Mouse (Mus musculus) CH12.LX (cell line): Measurements from ENCODE around the gene Arhgef40. TPM values are rescaled to one million over a fixed set of nuclear protein-coding genes. Genes with fewer than 3 reads are reported as not detected.

Experiments
- DNase-seq: peaks from one replicate; pipeline ENCODE4 v3.0.0-alpha.2; 2013; ENCODE audit errors: extremely low read depth
- H3K27ac ChIP-seq: 2 replicates; pipeline ENCODE4 v1.5.1; 2012; ENCODE audit warnings: low read depth, mild to moderate bottlenecking, control low read depth, moderate library complexity; ENCODE audit not compliant: insufficient read depth
- H3K27me3 ChIP-seq: replicated peaks from 2 replicates; pipeline ENCODE3; 2012; ENCODE audit warnings: inconsistent platforms
- H3K36me3 ChIP-seq, 2 experiments: replicated peaks in 1 of 2; 2 replicates each; pipeline versions ENCODE3 to v1.6.1; 2012; ENCODE audit warnings: inconsistent platforms in 1 of 2, low read length in 1 of 2, mild to moderate bottlenecking in 1 of 2, mixed read lengths in 1 of 2, moderate library complexity in 1 of 2; ENCODE audit not compliant: control insufficient read depth in 1 of 2, insufficient read depth in 1 of 2
- H3K4me1 ChIP-seq, 2 experiments: 2 replicates each; pipeline ENCODE4 v1.6.1; 2012; ENCODE audit warnings: inconsistent platforms in 1 of 2, moderate library complexity in 1 of 2; ENCODE audit not compliant: insufficient read depth in 2 of 2, control insufficient read depth in 1 of 2
- H3K4me2 ChIP-seq: 2 replicates; pipeline ENCODE4 v1.6.1; 2012; ENCODE audit warnings: low read depth, mild to moderate bottlenecking, control low read depth; ENCODE audit not compliant: poor library complexity, insufficient read depth, severe bottlenecking
- H3K4me3 ChIP-seq, 3 experiments: fragments of 150-350 bp in 1 of 3; sonication (generic) in 1 of 3; replicated peaks in 1 of 3; 2 replicates each; pipeline versions ENCODE3 to v1.5.1; 2011 to 2012; ENCODE audit warnings: low read depth in 2 of 3, low read length in 2 of 3, mild to moderate bottlenecking in 2 of 3, moderate library complexity in 2 of 3, control low read depth in 1 of 3, improper control_type of control experiment in 1 of 3, inconsistent platforms in 1 of 3, mixed read lengths in 1 of 3; ENCODE audit not compliant: poor library complexity in 1 of 3
- H3K79me2 ChIP-seq: replicated peaks from 2 replicates; pipeline ENCODE4 v1.6.1; 2012; ENCODE audit warnings: mild to moderate bottlenecking, moderate library complexity; ENCODE audit not compliant: control insufficient read depth, poor library complexity, insufficient read depth, severe bottlenecking; ENCODE audit errors: extremely low read depth
- H3K9ac ChIP-seq: 2 replicates; pipeline ENCODE4 v1.6.1; 2012; ENCODE audit warnings: low read depth, mild to moderate bottlenecking, control low read depth, moderate library complexity; ENCODE audit not compliant: insufficient read depth
- H3K9me3 ChIP-seq: replicated peaks from 2 replicates; pipeline ENCODE3; 2012; ENCODE audit warnings: low read length, inconsistent platforms, mixed read lengths
- CHD1 ChIP-seq: IDR thresholded peaks from 2 replicates; pipeline ENCODE4 v1.6.1; 2012; ENCODE audit warnings: low read depth, low read length, improper control_type of control experiment, inconsistent platforms
- CHD2 ChIP-seq: IDR thresholded peaks from 2 replicates; pipeline ENCODE4 v1.6.1; 2011; ENCODE audit warnings: low read length, improper control_type of control experiment
- CTCF ChIP-seq, 2 experiments: IDR thresholded peaks in 1 of 2; conservative IDR thresholded peaks in 1 of 2; 2 replicates each; pipeline ENCODE4 v1.5.1; 2011 to 2012; ENCODE audit warnings: low read depth in 2 of 2, low read length in 2 of 2, improper control_type of control experiment in 1 of 2, inconsistent platforms in 1 of 2, mild to moderate bottlenecking in 1 of 2, moderate library complexity in 1 of 2
- E2F4 ChIP-seq: IDR thresholded peaks from 2 replicates; pipeline ENCODE4 v1.6.1; 2011; ENCODE audit warnings: low read depth, low read length, improper control_type of control experiment; ENCODE audit not compliant: insufficient replicate concordance
- ELF1 ChIP-seq: IDR thresholded peaks from 2 replicates; pipeline ENCODE4 v1.6.1; 2014; ENCODE audit warnings: low read depth, mild to moderate bottlenecking, inconsistent platforms, low read length, improper control_type of control experiment
- EP300 ChIP-seq: IDR thresholded peaks from 2 replicates; pipeline ENCODE4 v1.6.1; 2011; ENCODE audit warnings: low read length, improper control_type of control experiment
- GABPA ChIP-seq: IDR thresholded peaks from 2 replicates; pipeline ENCODE4 v1.6.1; 2012; ENCODE audit warnings: low read depth, low read length, improper control_type of control experiment, inconsistent platforms; ENCODE audit not compliant: insufficient replicate concordance
- IRF4 ChIP-seq: IDR thresholded peaks from 2 replicates; pipeline ENCODE4 v1.6.1; 2014; ENCODE audit warnings: low read depth, mild to moderate bottlenecking, inconsistent platforms, low read length, improper control_type of control experiment
- JUND ChIP-seq: conservative IDR thresholded peaks from 2 replicates; pipeline ENCODE4 v1.6.1; 2011; ENCODE audit warnings: low read depth, low read length, improper control_type of control experiment
- MAFK ChIP-seq: IDR thresholded peaks from 2 replicates; pipeline ENCODE4 v1.6.1; 2011; ENCODE audit warnings: low read length, improper control_type of control experiment; ENCODE audit not compliant: insufficient replicate concordance
- MAZ ChIP-seq: IDR thresholded peaks from 2 replicates; pipeline ENCODE4 v1.6.1; 2012; ENCODE audit warnings: low read depth, mild to moderate bottlenecking, inconsistent platforms, low read length, improper control_type of control experiment, moderate library complexity
- MEF2A ChIP-seq: IDR thresholded peaks from 2 replicates; pipeline ENCODE4 v1.6.1; 2014; ENCODE audit warnings: low read depth, mild to moderate bottlenecking, inconsistent platforms, low read length, improper control_type of control experiment, borderline replicate concordance
- MXI1 ChIP-seq: IDR thresholded peaks from 2 replicates; pipeline ENCODE4 v1.6.1; 2011; ENCODE audit warnings: mild to moderate bottlenecking, low read depth, low read length, improper control_type of control experiment
- NELFE ChIP-seq: IDR thresholded peaks from 2 replicates; pipeline ENCODE4 v1.6.1; 2011; ENCODE audit warnings: low read depth, low read length, improper control_type of control experiment
- NRF1 ChIP-seq: IDR thresholded peaks from 2 replicates; pipeline ENCODE4 v1.6.1; 2014; ENCODE audit warnings: low read depth, mild to moderate bottlenecking, inconsistent platforms, low read length, improper control_type of control experiment, moderate library complexity
- PAX5 ChIP-seq: IDR thresholded peaks from 2 replicates; pipeline ENCODE4 v1.6.1; 2012; ENCODE audit warnings: low read length, inconsistent platforms, mixed read lengths
- RAD21 ChIP-seq: IDR thresholded peaks from 2 replicates; pipeline ENCODE4 v1.6.1; 2011; ENCODE audit warnings: low read depth, mild to moderate bottlenecking, low read length, improper control_type of control experiment, moderate library complexity
- RCOR1 ChIP-seq: conservative IDR thresholded peaks from 2 replicates; pipeline ENCODE4 v1.6.1; 2012; ENCODE audit warnings: low read depth, mild to moderate bottlenecking, inconsistent platforms, low read length, improper control_type of control experiment
- SIN3A ChIP-seq: IDR thresholded peaks from 2 replicates; pipeline ENCODE4 v1.6.1; 2012; ENCODE audit warnings: low read length, improper control_type of control experiment, inconsistent platforms
- TCF12 ChIP-seq: IDR thresholded peaks from 2 replicates; pipeline ENCODE4 v1.6.1; 2014; ENCODE audit warnings: low read depth, mild to moderate bottlenecking, inconsistent platforms, low read length, improper control_type of control experiment
- UBTF ChIP-seq: IDR thresholded peaks from 2 replicates; pipeline ENCODE4 v1.6.1; 2012; ENCODE audit warnings: low read depth, mild to moderate bottlenecking, inconsistent platforms, low read length, improper control_type of control experiment, moderate library complexity
- USF1 ChIP-seq: IDR thresholded peaks from 2 replicates; pipeline ENCODE4 v1.6.1; 2014; ENCODE audit warnings: low read depth, mild to moderate bottlenecking, inconsistent platforms, low read length, improper control_type of control experiment
- USF2 ChIP-seq: conservative IDR thresholded peaks from 2 replicates; pipeline ENCODE4 v1.6.1; 2011; ENCODE audit warnings: low read depth, low read length, improper control_type of control experiment
- ZC3H11A ChIP-seq: IDR thresholded peaks from 2 replicates; pipeline ENCODE4 v1.6.1; 2012; ENCODE audit warnings: low read depth, mild to moderate bottlenecking, inconsistent platforms, low read length, improper control_type of control experiment
- ZKSCAN1 ChIP-seq: IDR thresholded peaks from 2 replicates; pipeline ENCODE4 v1.6.1; 2012; ENCODE audit warnings: low read depth, inconsistent platforms, low read length, improper control_type of control experiment, borderline replicate concordance
- ZMIZ1 ChIP-seq: IDR thresholded peaks from 2 replicates; pipeline ENCODE4 v1.6.1; 2012; ENCODE audit warnings: low read depth, mild to moderate bottlenecking, inconsistent platforms, low read length, improper control_type of control experiment
- dilution Hi-C: fragments of 300-500 bp; cut with MboI; formaldehyde crosslinking; loops from 2 replicates; pipeline ENCODE4 v1.14.3; 2020; ENCODE audit warnings: low sequenced_read_pairs; ENCODE audit not compliant: extremely low pct_unique_long_range_greater_than_20kb, extremely low pct_ligation_motif_present
- in situ Hi-C: fragments of 300-500 bp; cut with MboI; formaldehyde crosslinking; loops from 3 replicates; pipeline ENCODE4 v1.14.3; 2019; ENCODE audit warnings: low sequenced_read_pairs, low pct_ligation_motif_present, low pct_unique_long_range_greater_than_20kb, mixed read lengths
- polyA plus RNA-seq: library from polyadenylated mRNA; unstranded; fragments of >175 nt; gene quantifications from 2 replicates; pipeline ENCODE4 v1.2.1, GENCODE M21; 2012; ENCODE audit warnings: low read depth; ENCODE audit not compliant: insufficient read length
- total RNA-seq, 2 experiments: library from RNA; depleted of rRNA; stranded (reverse); fragments of 300-350 nt in 1 of 2; fragments of >200 nt in 1 of 2; gene quantifications; 2 replicates each; pipeline ENCODE4 v1.2.3; 2012 to 2014

The Arhgef40 gene
- total and polyA plus RNA-seq, 3 experiments: 0.62 to 3.8 (median 1.1) TPM

GRCm38 (mm10) chr14:51988731-51989130, 4.2 kb downstream of the Arhgef40 start:
- no peaks in the 10 kb centered on the region for H3K36me3 ChIP-seq
- dilution Hi-C loops: no loop called here
- H3K27me3 ChIP-seq: peaks cover 21% of the 10 kb centered on the region
- no peak for DNase-seq
- H3K4me3 ChIP-seq: no peak overlapping the region
- H3K27ac ChIP-seq: no peak overlapping the region
- H3K4me1 ChIP-seq: peaks cover 0 to 17% of the 10 kb centered on the region in 2 experiments; a peak in 2 of 4 replicates
- no peaks in the 10 kb centered on the region for H3K9me3 ChIP-seq
- TF ChIP-seq RCOR1 (no peak), USF1 (no peak), SIN3A (no peak), NELFE (no peak), ELF1 (no peak), TCF12 (no peak), CTCF (conservative IDR thresholded peaks at IDR 0.05 in 1 of 2, IDR thresholded peaks at IDR 0.05 in 1 of 2; ENCODE audit: low read depth in 2 of 2, low read length in 2 of 2) (no peak), MEF2A (no peak), GABPA (no peak), EP300 (no peak), CHD1 (no peak), USF2 (no peak), ZKSCAN1 (no peak), NRF1 (no peak), ZMIZ1 (no peak)
- TF ChIP-seq, all 38 proteins: peak for 0
- Histone ChIP-seq H3K4me2 (no peak overlapping the region), H3K79me2 (no peaks in the 10 kb centered on the region), H3K9ac (no peak overlapping the region)
- in situ Hi-C loops: no loop called here

GRCm38 (mm10) chr14:51989461-51989970, 5.0 kb downstream of the Arhgef40 start:
- Histone ChIP-seq H3K4me2 (no peak overlapping the region), H3K9ac (no peak overlapping the region), H3K9me3 (no peaks in the 10 kb centered on the region), H3K79me2 (no peaks in the 10 kb centered on the region), H3K4me3 (no peak overlapping the region), H3K4me1 (peaks cover 0 to 10% of the 10 kb centered on the region in 2 experiments; a peak in 2 of 4 replicates), H3K27ac (no peak overlapping the region), H3K36me3 (no peaks in the 10 kb centered on the region), H3K27me3 (peaks cover 15% of the 10 kb centered on the region)
- dilution Hi-C loops: no loop called here
- in situ Hi-C loops: no loop called here
- DNase-seq: no peak
- TF ChIP-seq RAD21 (no peak), EP300 (no peak), NELFE (no peak), MAZ (no peak), IRF4 (no peak), MAFK (no peak), CTCF (conservative IDR thresholded peaks at IDR 0.05 in 1 of 2, IDR thresholded peaks at IDR 0.05 in 1 of 2; ENCODE audit: low read depth in 2 of 2, low read length in 2 of 2) (no peak), NRF1 (no peak), CHD1 (no peak), JUND (no peak), UBTF (no peak), E2F4 (no peak), TCF12 (no peak), USF2 (no peak), ZC3H11A (no peak), CHD2 (no peak), ZKSCAN1 (no peak), MXI1 (no peak), PAX5 (no peak)
